Mouse (Mus musculus): ENCODE results near the gene Gorasp2.
A peak's percentile ranks its signal among the peaks of the same experiment; 100 is the strongest.

Gorasp2 gene

DNA sequence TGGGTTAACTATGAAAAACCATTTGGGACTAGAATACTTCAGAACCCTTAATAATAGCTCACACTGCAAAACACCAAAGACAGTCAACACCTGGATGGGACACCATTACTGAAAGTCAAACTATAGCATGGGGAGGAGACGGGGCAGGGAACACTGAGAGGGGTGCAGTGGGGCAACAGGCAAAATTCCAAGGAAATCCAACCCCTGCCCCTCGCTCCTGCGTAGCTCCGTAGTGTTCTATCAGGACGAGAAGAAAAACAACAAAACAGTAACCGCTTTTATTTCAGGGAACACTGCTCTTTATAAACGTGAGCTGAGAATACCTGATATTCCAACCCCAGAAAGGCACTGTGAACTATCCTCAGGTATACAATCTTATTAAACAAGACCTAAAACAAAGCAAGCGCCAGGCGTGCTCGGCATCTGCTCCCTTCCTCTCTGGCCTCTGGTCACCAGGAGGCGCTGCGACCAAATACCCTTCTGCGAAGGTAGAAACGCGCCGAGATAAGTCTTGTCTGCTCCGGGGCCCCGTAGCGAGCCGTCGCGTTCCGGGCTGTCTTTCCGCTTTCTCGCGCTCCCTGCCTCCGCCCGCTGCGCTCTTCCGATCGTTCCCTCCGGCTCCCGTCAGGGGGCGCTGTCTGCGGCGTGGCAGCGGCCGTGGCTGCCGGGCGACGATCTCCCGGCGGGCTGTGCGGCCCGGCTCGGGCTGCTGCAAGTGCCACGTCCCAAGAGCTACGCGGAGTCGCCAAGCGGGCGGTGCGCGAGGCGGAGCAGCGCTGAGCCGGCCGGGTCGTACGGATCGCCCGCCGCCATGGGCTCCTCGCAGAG is at the start of gene Gorasp2:
Gorasp2 (plus strand) TSS at position 690 of the 828 bp plus-strand sequence.
- DNase-seq, result peak; percentile 98

DNA sequence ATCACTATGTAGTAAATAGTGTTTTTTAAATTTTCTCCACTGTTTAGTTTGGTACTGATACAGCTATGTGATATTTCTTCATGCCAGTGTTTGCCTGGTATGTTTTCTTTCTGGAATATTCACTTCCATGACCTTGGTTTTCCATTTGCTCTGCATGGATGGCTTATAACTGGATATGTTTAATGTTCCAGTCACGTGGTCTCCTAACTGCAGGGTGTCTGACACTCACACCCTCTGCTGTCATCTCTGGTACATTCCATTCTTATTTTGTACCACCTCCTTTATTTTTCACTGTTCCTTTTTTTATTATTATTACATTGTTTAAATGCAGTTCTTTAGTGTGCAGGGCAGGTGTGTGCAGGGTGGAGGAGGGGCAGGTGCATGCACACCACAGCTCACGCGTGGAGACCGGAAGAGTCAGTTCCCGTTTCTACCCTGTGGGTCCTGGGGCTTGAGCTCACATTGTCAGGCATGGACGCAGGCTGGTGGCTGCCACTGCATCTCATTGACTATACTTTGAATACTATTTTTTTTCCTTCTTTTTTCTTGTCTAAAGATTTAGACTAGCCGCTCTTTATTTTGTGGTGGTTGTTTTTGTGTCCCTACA is 46.5 kb upstream of the Gorasp2 start:
- no peak for DNase-seq

DNA sequence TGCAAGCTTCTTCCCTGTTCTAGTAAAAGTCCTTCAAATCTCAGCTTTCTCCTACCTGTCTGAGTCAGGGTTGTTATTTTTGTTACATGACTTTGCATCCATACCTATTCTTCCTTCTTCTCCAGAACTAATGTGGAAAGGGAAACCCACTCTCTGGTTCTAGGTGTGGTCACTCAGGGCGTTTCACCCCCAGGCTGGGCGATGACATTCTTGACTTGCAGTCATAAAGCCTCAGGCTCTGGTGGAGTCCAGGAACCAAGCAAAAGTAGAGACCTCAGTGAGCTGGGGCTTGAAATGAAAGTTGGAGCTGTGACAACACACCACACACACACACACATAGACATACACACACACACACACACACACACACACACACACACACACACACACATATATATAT is 45.3 kb upstream of the Gorasp2 start:
- no peak for DNase-seq

DNA sequence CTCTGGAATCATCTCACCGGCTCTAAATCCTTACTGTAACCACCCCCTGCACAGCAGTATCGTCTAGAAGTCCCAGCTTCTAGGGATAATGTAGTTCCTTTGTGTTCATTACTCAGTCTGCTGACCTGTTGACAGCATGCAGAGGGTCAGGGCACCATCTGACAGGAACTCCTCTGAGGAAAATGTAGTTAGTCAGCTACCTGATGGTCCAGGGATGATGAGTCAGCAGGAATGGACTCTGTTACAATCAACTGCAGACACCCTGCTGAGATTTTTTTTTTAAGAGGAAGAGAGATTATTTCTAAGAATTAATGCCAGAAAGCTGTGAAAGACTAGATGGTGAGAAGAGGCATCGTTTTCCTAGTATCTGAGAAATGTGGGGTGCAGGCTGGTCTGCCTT is 44.8 kb upstream of the Gorasp2 start:
- DNase-seq, result no peak

DNA sequence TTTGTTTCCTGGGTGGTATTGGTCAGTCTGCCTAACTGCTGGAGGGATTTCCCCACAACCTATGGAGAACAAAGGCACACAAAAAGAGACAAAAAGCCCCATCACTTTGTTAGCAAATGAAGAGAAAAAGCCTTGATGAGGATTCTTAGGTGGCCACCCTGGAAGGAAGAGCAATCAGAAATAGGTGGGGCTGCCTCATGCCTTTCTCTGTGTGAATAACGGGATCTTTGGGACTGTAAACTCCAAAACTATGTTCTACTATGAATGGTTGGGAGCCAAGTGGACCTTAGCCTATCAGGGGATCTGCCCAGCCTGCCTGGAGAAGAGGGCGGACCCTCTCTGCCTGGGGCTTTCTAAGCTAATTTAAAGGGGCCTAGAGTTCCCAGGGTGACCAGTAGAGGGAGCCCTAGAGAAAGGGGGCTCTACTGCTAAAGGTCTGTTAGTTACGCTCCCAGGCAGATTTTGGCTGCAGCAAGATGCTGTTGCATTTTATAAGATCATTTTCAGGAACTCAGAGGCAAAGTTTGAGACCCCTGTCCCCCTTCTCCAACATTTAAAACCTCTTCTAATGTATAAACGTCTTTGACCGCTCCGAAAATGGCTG is 42.0 kb upstream of the Gorasp2 start:
- no peak for DNase-seq

DNA sequence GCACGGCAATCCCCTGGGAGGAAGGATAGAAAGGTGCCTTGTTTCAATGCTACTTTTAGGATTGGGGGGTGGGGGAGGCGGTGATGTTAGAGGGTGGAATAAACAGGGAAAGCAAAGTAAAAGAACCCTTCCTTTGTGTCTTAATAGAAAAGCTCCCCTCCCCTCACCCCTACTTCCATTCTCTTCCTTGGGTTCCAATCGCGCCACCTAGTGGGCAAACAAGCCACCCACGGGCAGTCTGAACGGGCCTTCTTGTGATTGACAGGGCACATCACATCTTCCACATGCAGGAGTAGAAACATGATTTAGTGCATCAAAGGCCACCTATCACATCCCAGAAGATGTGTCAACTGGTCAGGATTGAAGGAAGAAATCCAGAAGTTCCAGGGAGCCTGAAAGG is 41.2 kb upstream of the Gorasp2 start:
- peak; percentile 67 for DNase-seq

DNA sequence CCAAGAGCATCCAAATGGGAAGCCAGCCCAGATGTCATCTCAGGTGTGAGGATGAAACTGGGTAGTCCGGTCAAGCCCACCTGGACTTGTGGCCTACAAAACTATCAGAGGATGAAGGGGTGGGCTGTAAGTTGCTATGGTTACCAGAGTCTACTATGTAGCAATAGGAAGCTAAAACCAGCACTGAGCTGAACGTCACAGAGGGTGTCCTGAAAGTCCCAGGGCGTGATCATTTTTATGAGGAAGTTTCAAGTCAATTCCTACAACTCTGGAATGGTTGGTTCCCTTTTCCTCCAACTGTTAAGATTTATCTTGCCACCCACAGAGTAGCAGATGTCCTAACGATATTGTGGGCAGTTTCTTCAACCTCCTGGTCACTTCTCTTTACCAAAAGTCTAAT is 39.1 kb upstream of the Gorasp2 start:
- DNase-seq, result no peak

DNA sequence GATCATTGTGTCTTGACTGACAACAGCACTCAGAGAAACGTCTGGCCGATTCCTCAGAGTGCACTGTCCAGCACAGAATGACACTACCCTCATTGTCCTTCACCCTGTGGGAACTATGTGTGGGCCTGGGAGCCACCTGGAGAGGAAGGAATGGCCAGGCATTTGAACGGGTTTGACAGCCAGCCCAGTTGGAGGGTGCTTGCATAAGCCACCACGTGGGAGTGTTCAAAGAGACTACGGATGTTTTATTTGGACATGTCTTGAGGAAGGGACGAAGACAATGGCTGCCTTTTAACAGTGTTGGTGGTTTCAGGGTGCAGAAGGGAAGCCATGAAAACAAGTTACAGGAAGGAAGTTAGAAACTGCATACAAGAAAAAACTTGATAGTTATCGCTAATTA is 35.6 kb upstream of the Gorasp2 start:
- no peak for DNase-seq

DNA sequence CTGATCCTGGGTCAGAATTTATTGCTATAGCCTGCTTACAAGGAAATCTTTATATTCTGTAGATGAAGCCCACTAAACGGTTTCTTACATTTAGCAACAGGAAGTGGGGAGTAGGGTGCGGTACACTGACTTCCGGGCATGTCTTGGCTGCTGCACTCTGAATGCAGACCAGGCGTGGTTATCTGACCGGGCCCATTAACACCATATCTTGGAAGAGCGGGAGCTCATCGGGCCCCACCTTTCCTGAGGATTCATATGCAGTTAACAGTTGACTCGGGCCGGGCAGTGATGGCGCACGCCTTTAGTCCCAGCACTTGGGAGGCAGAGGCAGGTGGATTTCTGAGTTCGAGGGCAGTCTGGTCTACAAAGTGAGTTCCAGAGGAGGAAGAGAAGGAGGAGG is 33.0 kb upstream of the Gorasp2 start:
- no peak for DNase-seq

DNA sequence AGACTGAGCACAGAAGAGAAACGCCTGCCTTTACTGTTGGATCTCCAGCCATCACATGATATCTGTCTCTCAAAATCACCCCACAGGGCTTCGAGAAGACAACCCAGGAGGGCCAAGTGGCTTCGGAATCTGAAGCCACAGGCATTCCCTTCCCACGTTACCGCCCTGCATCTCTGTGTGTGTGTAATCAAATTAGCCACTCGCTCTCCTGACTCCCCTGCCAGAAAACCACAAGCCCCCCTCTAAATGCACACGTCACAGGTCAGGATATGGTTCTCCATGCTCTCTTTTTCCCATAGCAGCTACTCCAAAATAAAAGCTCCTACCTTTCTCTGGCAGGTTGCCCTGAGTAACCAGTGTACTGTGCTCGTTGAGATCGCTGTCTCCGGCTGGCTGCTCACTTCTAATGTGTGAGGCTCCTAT is 32.0 kb upstream of the Gorasp2 start:
- DNase-seq, result peak; percentile 60

DNA sequence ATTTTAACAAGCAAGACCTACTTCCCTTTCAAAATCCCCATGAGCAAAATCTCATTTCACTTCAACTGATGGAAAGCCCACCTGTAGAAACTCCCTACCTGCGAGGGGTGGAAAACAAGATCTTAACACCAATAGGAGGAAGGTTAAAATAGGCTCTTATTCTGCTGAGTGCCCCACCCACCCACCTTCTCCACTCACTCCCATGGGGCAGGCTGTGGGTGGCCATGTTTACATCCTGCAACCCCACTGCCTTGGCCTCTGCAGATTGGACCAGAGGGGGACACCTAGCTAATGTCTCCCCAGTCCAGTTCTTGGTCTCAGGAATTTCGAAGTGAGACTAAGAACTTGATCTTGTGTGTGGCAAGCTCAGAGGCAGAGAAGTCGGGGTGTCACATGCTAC is 31.5 kb upstream of the Gorasp2 start:
- DNase-seq, result no peak

DNA sequence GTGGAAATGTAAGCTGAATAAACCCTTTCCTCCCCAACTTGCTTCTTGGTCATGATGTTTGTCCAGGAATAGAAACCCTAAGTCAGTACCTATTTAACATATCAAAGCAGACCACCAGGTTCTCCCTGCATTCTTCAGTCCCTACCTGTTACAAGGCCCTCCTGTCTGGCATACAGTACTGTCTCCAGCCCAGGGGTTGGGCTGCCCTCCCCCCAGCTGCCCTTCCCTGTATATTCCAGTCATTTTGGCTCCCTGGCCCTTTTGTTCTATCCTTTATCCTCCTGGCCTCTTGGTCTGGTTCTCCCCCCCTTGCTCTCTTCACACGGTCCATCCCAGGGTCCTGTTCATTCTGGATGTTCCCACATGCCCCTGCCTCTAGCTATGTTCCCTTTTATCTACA is 30.1 kb upstream of the Gorasp2 start:
- no peak for DNase-seq

DNA sequence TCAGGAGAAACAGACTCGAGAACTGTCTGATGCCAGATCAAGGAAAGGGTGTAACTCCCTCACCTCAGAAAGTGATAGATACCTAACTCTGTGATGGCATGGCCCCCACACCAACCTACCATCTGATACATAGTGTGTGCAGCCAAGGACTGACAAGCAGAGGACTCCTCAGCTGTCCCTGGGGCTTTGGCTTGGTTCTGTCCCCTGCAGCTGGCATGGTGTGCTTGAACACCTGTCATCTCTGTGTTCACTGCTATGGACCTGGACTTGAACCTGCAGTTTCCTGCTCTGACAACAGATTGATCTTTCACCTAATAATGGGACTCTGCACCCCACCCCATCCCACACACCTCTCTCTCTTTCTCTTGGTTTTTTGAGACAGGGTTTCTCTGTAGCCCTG is 29.0 kb upstream of the Gorasp2 start:
- DNase-seq, result no peak

DNA sequence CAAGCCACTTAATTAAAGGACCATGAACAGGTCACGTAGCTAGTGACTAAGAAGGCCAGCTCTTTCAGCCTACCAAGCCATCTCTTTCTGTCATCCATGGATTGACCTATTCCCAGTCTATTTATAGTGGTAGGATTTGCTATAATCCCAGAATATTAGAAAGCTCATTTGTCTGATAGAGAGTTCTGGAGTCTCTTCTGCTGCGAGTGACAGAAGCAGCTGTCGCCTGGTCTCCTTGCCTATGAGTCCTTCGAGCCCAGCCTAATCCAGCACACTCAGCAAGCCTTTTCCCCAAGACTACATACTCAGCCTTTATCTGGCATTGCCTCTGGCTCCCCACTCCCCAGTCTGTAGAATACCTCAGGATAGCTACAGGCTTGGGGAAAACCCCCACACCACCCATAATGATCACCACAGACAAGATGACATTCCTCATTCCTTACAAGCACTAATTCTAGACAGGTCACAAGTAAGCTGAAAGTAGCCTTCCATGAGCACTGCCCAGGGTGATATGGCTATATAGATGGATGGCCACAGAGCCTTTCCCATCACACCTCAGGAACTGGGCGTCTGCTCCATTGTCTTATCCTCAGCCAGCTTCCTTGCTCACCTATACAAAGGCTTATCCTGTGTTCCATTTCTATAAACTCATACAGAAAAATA is 27.2 kb upstream of the Gorasp2 start:
- no peak for DNase-seq

DNA sequence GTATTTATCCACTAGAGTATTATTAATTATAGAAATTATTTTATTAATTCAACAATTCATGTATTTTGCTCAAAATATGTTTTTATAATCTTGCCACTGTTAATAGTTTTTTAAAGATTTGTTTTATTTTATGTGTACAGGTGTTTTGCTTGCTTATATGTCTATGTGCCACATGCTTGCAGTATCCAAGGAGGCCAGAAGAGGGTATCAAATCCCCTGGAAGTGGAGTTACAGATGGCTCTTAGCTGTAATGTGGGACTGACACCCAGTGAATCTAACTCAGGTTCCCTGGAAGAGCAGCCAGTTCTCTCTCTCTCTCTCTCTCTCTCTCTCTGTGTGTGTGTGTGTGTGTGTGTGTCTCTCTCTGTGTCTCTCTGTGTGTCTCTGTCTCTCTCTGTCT is 20.4 kb upstream of the Gorasp2 start:
- no peak for DNase-seq

DNA sequence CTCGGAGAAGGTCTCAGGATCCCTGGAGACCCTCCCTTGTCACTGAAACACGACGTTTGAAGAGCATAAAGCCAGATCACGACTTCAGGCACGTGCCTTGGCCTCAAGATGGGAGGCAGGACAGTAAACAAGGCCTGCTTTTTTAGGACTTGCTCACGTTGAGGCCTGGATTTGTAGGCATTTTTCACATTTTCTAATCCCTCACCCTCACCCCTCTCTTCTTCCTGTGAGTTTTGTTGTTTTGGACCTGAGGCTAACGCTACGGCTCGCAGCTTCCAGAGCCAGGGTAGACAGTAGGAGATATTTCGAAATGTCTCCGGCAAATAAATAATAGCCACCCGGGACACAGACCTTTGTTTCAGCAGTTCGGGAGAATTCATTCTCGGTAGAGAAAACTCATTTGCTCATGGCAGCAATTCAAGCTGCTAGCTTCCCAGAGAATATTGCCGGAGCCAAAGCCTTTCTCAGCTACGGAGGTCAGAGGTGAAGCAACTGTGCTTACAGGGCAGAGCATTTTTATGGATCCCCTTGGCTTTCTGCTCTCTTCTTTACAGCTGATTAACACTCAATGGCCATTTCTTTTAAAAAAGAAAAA is 18.3 kb upstream of the Gorasp2 start:
- peak; percentile 38 for DNase-seq

DNA sequence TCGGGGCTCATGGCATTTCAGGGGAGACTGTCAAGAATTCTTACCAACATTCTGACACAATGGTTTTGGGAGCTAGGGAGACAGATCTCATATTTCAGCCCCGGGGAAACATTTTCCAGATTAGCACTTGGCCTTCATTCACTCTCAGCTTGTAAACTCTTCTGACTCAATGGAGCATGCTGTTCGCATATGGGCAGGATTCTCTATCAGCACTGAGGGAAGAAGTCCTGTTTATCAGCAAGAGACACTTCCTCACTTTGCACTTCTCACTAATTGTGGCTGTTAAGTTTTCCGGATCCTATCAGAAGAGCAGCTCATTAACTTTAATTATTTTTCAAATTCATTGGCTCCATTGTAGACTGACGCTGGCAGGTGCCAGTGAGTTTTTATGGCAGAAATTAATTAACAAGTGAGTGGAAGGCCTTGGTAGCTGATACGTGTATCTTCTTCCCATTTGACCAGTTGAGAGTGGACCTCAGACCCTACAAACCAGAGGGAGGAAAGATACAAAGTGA is 16.1 kb upstream of the Gorasp2 start:
- no peak for DNase-seq

DNA sequence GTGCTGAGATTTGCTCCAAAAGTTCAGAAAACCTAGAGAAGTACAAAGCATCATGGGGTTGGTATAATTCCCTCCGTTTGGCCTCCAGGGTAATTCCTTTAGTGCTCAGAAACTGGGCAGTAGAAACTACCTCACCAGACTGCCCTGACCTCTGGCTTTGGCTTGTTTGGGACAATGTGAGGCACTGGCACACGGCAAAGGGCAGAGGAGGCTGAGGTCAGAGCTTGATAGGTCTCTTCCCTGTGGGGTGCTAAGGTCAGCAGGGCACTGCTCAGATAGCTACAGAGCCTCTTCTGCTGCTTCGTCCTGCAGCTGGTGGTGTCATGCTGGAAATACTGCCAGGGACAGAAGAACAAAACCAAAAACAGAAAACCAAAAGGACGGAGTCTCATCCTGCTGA is 13.7 kb upstream of the Gorasp2 start:
- no peak for DNase-seq

DNA sequence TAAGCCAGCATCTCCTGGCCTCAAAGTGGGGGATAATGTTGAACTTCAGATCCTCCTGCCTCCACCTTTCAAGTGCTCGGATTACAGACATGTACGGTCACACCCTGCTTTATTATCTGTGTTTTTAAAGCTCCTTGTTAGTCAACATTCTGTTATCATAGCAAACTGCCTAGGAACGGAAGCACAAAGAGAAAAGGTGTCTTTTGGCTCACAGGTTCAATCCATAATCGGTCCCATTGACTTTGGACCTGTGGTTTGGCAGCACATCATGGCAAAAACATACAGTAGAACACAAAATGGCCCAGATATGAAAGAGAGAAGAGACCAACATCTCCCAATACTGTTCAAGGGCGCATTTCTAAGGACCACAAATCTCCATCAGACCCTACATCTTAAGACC is 13.1 kb upstream of the Gorasp2 start:
- DNase-seq, result no peak

DNA sequence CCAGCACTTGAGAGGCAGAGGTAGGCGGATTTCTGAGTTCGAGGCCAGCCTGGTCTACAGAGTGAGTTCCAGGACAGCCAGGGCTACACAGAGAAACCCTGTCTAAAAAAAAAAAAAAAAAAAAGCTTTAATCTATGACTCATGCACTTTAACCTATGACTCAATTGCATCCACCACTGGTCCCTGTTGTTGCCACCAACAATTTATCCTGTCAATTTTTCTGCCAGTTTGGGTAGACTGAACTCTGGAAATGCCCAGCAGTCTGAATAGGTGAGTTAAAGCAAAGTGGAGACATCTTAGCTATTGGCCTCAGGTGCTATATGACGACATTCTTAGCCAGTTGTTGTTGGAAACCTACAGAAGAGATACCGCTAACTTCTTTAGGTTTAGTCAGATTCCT is 11.9 kb upstream of the Gorasp2 start:
- DNase-seq, result no peak

DNA sequence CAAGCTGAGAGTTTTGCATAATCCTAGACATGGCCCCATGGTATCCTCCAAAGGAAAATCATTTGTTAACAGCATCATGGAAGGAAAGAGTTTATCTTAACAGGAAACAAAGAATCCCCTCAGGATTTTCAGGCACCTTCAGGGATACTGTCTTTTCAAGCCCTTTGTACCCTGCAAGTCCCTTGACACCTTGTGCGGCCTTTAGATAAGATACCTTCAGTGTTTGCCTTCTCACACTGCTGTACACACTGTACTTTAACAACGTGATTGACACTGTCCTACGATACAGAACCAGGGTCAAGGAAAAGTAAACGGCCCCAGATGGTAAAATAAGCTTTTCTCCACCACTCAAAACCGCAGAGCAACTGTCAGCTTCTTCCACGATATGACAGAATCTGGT is 9.6 kb upstream of the Gorasp2 start:
- no peak for DNase-seq

DNA sequence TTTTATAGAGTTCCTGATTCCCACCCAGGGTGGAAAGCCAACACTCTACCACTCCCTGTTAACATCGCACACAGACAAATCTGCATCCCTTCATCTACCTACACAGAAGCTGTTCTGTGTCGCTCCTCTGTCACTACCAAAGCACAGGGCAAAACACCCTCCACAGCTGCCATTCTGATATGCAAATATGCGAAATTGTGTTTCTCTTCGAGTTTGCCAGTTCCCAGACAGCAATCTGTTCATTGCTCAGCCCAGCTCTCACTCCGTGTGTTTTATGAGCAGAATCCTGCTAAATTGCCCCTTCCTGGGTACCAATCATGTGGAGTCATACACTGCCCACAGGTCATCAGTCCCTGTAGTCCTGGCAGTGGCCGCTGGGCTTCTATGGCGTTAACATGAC is 4.3 kb upstream of the Gorasp2 start:
- no peak for DNase-seq

Data from kidney, postnatal 10 days (tissue).